ENCODE assay signal across 8 mouse cellular contexts in the genomic region with DNA sequence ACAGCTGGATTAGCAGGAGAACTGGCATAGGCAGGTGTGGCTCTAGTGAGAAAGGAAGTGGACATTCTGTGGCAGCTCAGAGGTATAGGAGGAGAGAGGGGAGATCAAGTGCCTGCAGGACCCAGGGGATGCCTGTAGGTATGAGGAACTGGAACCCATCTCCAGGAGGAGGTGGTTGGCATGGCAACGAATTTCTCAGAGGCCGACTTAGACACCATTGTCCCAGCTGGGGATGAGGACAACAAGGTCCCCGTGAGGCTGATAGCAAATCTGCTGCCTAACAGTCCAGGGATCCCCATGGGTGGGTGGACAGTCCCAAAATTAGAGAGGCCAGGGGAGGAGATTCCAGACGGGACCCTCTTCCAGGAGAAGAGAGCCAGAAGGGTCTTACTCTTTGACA. TPM values are rescaled to one million over a fixed set of nuclear protein-coding genes. Genes with fewer than 3 reads are reported as not detected.
DNase-seq lines count a peak whose midpoint lies in the region; ATAC-seq and TF ChIP-seq lines count a peak whose summit lies in the region.

No protein-coding gene starts in this region.

- peak; percentile 31 for DNase-seq in CD4-positive, CD25-positive, alpha-beta regulatory T cell, adult 2 months (ENCODE audit: low read depth, low spot score)
- no peak for DNase-seq in ES-E14 (ENCODE audit: low read depth, low spot score)
- peak; percentile 52 for DNase-seq in forebrain, postnatal 0 days
- no peak for DNase-seq in thymus, adult 2 months
- no peak for DNase-seq in gastrocnemius, postnatal 10 days
- no peak for DNase-seq in thymus, postnatal 4 days

- TF ChIP-seq CTCF in forebrain, postnatal 0 days (IDR thresholded peaks at IDR 0.05; ENCODE audit: low read depth): no peak
- TF ChIP-seq CTCF in thymus, adult 2 months (IDR thresholded peaks at IDR 0.05; ENCODE audit: borderline replicate concordance, control insufficient read depth, extremely low read depth, insufficient read depth, low read length, poor library complexity): no peak

- no peak for TF ChIP-seq POLR2A in thymus, adult 2 months (IDR thresholded peaks at IDR 0.05; ENCODE audit: control insufficient read depth, extremely low read depth, insufficient read depth, low read length, poor library complexity)

- no peaks in the 10 kb centered on the region for H3K9me3 ChIP-seq in ES-E14 (ENCODE audit: control insufficient read depth, insufficient read depth, low read depth, low read length)
- no peaks in the 10 kb centered on the region for H3K9me3 ChIP-seq in forebrain, postnatal 0 days (ENCODE audit: low read length)
- H3K9me3 ChIP-seq in midbrain, embryonic 15.5 days: no peaks in the 10 kb centered on the region

- H3K4me1 ChIP-seq in ES-E14 (ENCODE audit: control insufficient read depth in 2 of 2, insufficient read depth in 2 of 2, low read length in 2 of 2, poor library complexity in 1 of 2): peaks cover 10 to 50% of the 10 kb centered on the region in 2 experiments
- peaks cover 23% of the 10 kb centered on the region for H3K4me1 ChIP-seq in forebrain, postnatal 0 days (ENCODE audit: insufficient read depth)
- peaks cover 71% of the 10 kb centered on the region for H3K4me1 ChIP-seq in midbrain, embryonic 15.5 days
- H3K4me1 ChIP-seq in thymus, adult 2 months (replicated peaks; ENCODE audit: control insufficient read depth, insufficient read depth, low read length): peaks cover 33% of the 10 kb centered on the region

- ATAC-seq in CD4-positive, CD25-positive, alpha-beta regulatory T cell, adult 4 months: no peak
- no peak for ATAC-seq in forebrain, postnatal 0 days
- ATAC-seq in midbrain, embryonic 15.5 days (replicated peaks): no peak

- peak overlapping the region; percentile 82 for H3K4me2 ChIP-seq in forebrain, postnatal 0 days (ENCODE audit: low read depth)
- peak overlapping the region; percentile 80 for H3K4me2 ChIP-seq in midbrain, embryonic 15.5 days

- peak overlapping the region; percentile 15; the same call in 1 of the 2 replicates for H3K9ac ChIP-seq in ES-E14 (ENCODE audit: insufficient read depth, low read depth, low read length, poor library complexity, severe bottlenecking)
- H3K9ac ChIP-seq in forebrain, postnatal 0 days: peak overlapping the region; percentile 86
- peak overlapping the region; percentile 95 for H3K9ac ChIP-seq in midbrain, embryonic 15.5 days

- no peaks in the 10 kb centered on the region for H3K36me3 ChIP-seq in ES-E14 (ENCODE audit: control insufficient read depth, insufficient read depth, low read length, poor library complexity, severe bottlenecking)
- H3K36me3 ChIP-seq in forebrain, postnatal 0 days (ENCODE audit: insufficient read depth): no peaks in the 10 kb centered on the region
- H3K36me3 ChIP-seq in midbrain, embryonic 15.5 days (replicated peaks): 0 out of 2 replicates have a peak, but pooled peaks cover 2% of the 10 kb centered on the region
- no peaks in the 10 kb centered on the region for H3K36me3 ChIP-seq in thymus, adult 2 months (ENCODE audit: control insufficient read depth, insufficient read depth, low read length)

- 8% methylated on average over 4 of the region's 4 CpGs for WGBS in forebrain, postnatal 0 days
- WGBS in midbrain, embryonic 15.5 days: 1% methylated on average over 4 of the region's 4 CpGs
- WGBS in thymus, adult 2 months: 5% methylated on average over 4 of the region's 4 CpGs

- in situ Hi-C loops in ES-E14 (cut with MboI; ENCODE audit: low sequenced_read_pairs in 2 of 2, unreplicated experiment in 2 of 2): no loop called here

- no peak overlapping the region for H3K27ac ChIP-seq in ES-E14 (ENCODE audit: insufficient read depth, low read depth, low read length, poor library complexity, severe bottlenecking)
- H3K27ac ChIP-seq in forebrain, postnatal 0 days (ENCODE audit: low read depth, low read length): peak overlapping the region; percentile 97
- H3K27ac ChIP-seq in midbrain, embryonic 15.5 days: peak overlapping the region; percentile 99
- H3K27ac ChIP-seq in thymus, adult 2 months (ENCODE audit: control insufficient read depth, insufficient read depth, low read length): no peak overlapping the region

- H3K27me3 ChIP-seq in forebrain, postnatal 0 days (ENCODE audit: insufficient read depth, low read length): no peaks in the 10 kb centered on the region
- 0 out of 2 replicates have a peak, but pooled peaks cover 3% of the 10 kb centered on the region for H3K27me3 ChIP-seq in midbrain, embryonic 15.5 days (replicated peaks)
- peaks cover 10% of the 10 kb centered on the region; the same call in 1 of the 2 replicates for H3K27me3 ChIP-seq in thymus, adult 2 months (ENCODE audit: control insufficient read depth, insufficient read depth, low read length)

- no peak overlapping the region for H3K4me3 ChIP-seq in ES-E14 (ENCODE audit: insufficient read depth in 1 of 2, low read depth in 1 of 2, low read length in 2 of 2, poor library complexity in 1 of 2, severe bottlenecking in 1 of 2)
- H3K4me3 ChIP-seq in forebrain, postnatal 0 days (ENCODE audit: low read depth, low read length): peak overlapping the region; percentile 66
- H3K4me3 ChIP-seq in midbrain, embryonic 15.5 days: peak overlapping the region; percentile 95
- H3K4me3 ChIP-seq in thymus, adult 2 months (ENCODE audit: control insufficient read depth, insufficient read depth, low read length): no peak overlapping the region

TF ChIP-seq in ES-E14, 5 proteins besides CTCF, POLR2A, EP300 and RAD21:
- no peak for TF ChIP-seq HCFC1 (IDR thresholded peaks at IDR 0.05; ENCODE audit: borderline replicate concordance, insufficient read depth, low read length)
- no peak for TF ChIP-seq ZC3H11A (IDR thresholded peaks at IDR 0.05; ENCODE audit: borderline replicate concordance, low read depth, low read length)
- no peak for TF ChIP-seq MAFK (IDR thresholded peaks at IDR 0.05; ENCODE audit: insufficient read depth, low read depth, low read length)
- no peak for TF ChIP-seq ZNF384 (IDR thresholded peaks at IDR 0.05; ENCODE audit: low read depth, low read length)
- TF ChIP-seq CHD2 (IDR thresholded peaks at IDR 0.05; ENCODE audit: low read depth, low read length): no peak

RNA-seq across cellular contexts. Expression of a gene that starts 2.3 kb away (rescaled TPM):
- not detected for polyA plus RNA-seq in CD4-positive, CD25-positive, alpha-beta regulatory T cell, adult 4 months (2017; shearing (Covaris generic))
- 27.3 and 32.0 TPM in 2 replicates for total RNA-seq in ES-E14 (2012; rRNA removed)
- 191 and 201 TPM in 2 replicates for total RNA-seq in forebrain, postnatal 0 days (2014; rRNA removed)
- 133 and 139 TPM in 2 replicates for polyA plus RNA-seq in forebrain, postnatal 0 days (2015; fragmentation: Nextera tagmentation; extraction: Ambion mirVana)
- polyA plus RNA-seq in midbrain, embryonic 15.5 days (2015; fragmentation: Nextera tagmentation; extraction: Ambion mirVana): 199 and 201 TPM in 2 replicates
- 102 and 127 TPM in 2 replicates for polyA plus RNA-seq in thymus, adult 2 months (2012; rRNA removed)
- total RNA-seq in gastrocnemius, postnatal 10 days (2021): 10 to 100 TPM; 12.0 to 15.4 TPM

RNA-seq across cellular contexts. Expression of a gene that starts 23.0 kb away (rescaled TPM):
- 1 to 10 TPM; 1.1 to 1.5 TPM for polyA plus RNA-seq in CD4-positive, CD25-positive, alpha-beta regulatory T cell, adult 4 months (2017; shearing (Covaris generic))
- 9.0 and 15.3 TPM in 2 replicates for total RNA-seq in ES-E14 (2012; rRNA removed)
- total RNA-seq in forebrain, postnatal 0 days (2014; rRNA removed): 39.2 and 42.3 TPM in 2 replicates
- polyA plus RNA-seq in forebrain, postnatal 0 days (2015; fragmentation: Nextera tagmentation; extraction: Ambion mirVana): 1.9 and 5.4 TPM in 2 replicates
- 14.0 and 15.2 TPM in 2 replicates for polyA plus RNA-seq in midbrain, embryonic 15.5 days (2015; fragmentation: Nextera tagmentation; extraction: Ambion mirVana)
- 211 and 230 TPM in 2 replicates for polyA plus RNA-seq in thymus, adult 2 months (2012; rRNA removed)
- 10 to 100 TPM; 39.9 to 45.3 TPM for total RNA-seq in gastrocnemius, postnatal 10 days (2021)

RNA-seq across cellular contexts. Expression of a gene that starts 29.8 kb away (rescaled TPM):
- 10 to 100 TPM; 29.4 to 29.8 TPM for polyA plus RNA-seq in CD4-positive, CD25-positive, alpha-beta regulatory T cell, adult 4 months (2017; shearing (Covaris generic))
- 147 and 151 TPM in 2 replicates for total RNA-seq in ES-E14 (2012; rRNA removed)
- total RNA-seq in forebrain, postnatal 0 days (2014; rRNA removed): 54.9 and 70.6 TPM in 2 replicates
- polyA plus RNA-seq in forebrain, postnatal 0 days (2015; fragmentation: Nextera tagmentation; extraction: Ambion mirVana): 11.9 and 13.8 TPM in 2 replicates
- polyA plus RNA-seq in midbrain, embryonic 15.5 days (2015; fragmentation: Nextera tagmentation; extraction: Ambion mirVana): 22.0 and 26.4 TPM in 2 replicates
- polyA plus RNA-seq in thymus, adult 2 months (2012; rRNA removed): 59.7 and 65.5 TPM in 2 replicates
- total RNA-seq in gastrocnemius, postnatal 10 days (2021): 10 to 100 TPM; 53.6 to 57.6 TPM

RNA-seq across cellular contexts. Expression of a gene that starts 44.3 kb away (rescaled TPM):
- polyA plus RNA-seq in CD4-positive, CD25-positive, alpha-beta regulatory T cell, adult 4 months (2017; shearing (Covaris generic)): 1 to 10 TPM in 1 of 2 experiments, under 1 TPM in 1; 0.35 to 1.9 TPM
- total RNA-seq in ES-E14 (2012; rRNA removed): 5.7 and 7.6 TPM in 2 replicates
- total RNA-seq in forebrain, postnatal 0 days (2014; rRNA removed): 34.1 and 56.6 TPM in 2 replicates
- 20.9 and 24.1 TPM in 2 replicates for polyA plus RNA-seq in forebrain, postnatal 0 days (2015; fragmentation: Nextera tagmentation; extraction: Ambion mirVana)
- 13.2 and 13.9 TPM in 2 replicates for polyA plus RNA-seq in midbrain, embryonic 15.5 days (2015; fragmentation: Nextera tagmentation; extraction: Ambion mirVana)
- polyA plus RNA-seq in thymus, adult 2 months (2012; rRNA removed): 2.6 and 2.8 TPM in 2 replicates
- total RNA-seq in gastrocnemius, postnatal 10 days (2021): 1 to 10 TPM in 1 of 2 experiments, under 1 TPM in 1; 0.49 to 1.9 TPM

Comparison
In these comparisons a context has a peak if more than half of its experiments do, and no peak if none do; other contexts are left out.
1. DNase-seq: peak in CD4-positive, CD25-positive, alpha-beta regulatory T cell, adult 2 months (single experiment) and forebrain, postnatal 0 days (single experiment); none in ES-E14 (single experiment), thymus, adult 2 months (single experiment), gastrocnemius, postnatal 10 days (single experiment) and thymus, postnatal 4 days (single experiment).
2. H3K27ac ChIP-seq: peak in forebrain, postnatal 0 days (single experiment) and midbrain, embryonic 15.5 days (single experiment); none in ES-E14 (single experiment) and thymus, adult 2 months (single experiment).
3. H3K4me3 ChIP-seq: peak in forebrain, postnatal 0 days (single experiment) and midbrain, embryonic 15.5 days (single experiment); none in ES-E14 (0 of 2) and thymus, adult 2 months (single experiment).
4. H3K9ac ChIP-seq: peak in every context shown above with its lines; median percentile 95 in midbrain, embryonic 15.5 days; 86 in forebrain, postnatal 0 days; 15 in ES-E14.
5. RNA of a gene that starts 2.3 kb away (polyA plus RNA-seq): 199 to 201 TPM in midbrain, embryonic 15.5 days, 133 to 139 TPM in forebrain, postnatal 0 days and 102 to 127 TPM in thymus, adult 2 months; not detected in CD4-positive, CD25-positive, alpha-beta regulatory T cell, adult 4 months; every median in the first group is over 10 times any median in the second.
6. RNA of a gene that starts 23.0 kb away (polyA plus RNA-seq): 211 to 230 TPM in thymus, adult 2 months; 14.0 to 15.2 TPM in midbrain, embryonic 15.5 days, 1.9 to 5.4 TPM in forebrain, postnatal 0 days and 1.1 to 1.5 TPM in CD4-positive, CD25-positive, alpha-beta regulatory T cell, adult 4 months; every median in the first group is over 10 times any median in the second.